Mouse (Mus musculus): Measurements from ENCODE around the gene Ctxn2.

The Ctxn2 gene

DNA sequence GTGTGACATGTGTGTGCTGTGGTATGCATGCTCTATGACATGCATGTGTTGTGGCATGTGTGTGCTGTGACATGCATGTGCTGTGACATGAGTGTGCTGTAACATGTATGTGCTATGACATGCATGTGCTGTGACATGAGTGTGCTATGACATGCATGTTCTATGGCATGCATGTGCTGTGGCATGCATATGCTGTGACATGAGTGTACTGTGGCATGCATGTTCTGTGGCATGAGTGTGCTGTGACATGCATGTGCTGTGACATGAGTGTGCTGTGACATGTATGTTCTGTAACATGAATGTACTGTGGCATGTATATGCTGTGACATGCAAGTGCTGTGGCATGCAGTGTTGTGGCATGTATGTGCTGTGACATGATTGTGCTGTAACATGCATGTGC is 56.4 kb downstream of the Ctxn2 start:
- DNase-seq (ENCODE audit: inconsistent age in 2 of 2, low spot score in 1 of 2): no peak

DNA sequence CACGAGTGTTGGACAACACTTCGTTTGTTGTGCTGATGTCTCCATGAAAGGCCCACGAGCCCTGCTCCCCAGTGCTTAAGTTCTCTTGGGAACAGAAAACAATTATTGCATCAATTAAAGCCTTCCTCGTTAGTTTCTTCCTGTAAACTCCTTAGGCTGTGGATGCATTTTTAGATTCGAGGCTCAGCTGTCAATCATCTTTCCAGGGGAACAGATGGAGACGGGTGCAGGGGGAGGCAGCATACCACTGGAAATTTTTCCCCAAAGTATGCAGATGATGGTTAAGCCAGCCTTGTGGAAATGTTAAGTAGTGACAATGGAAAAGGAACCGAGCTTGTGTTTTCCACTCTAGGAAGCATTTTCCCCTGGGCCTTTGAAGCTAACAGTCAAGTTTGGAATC is 60.3 kb downstream of the Ctxn2 start:
- DNase-seq (ENCODE audit: inconsistent age in 2 of 2, low spot score in 1 of 2): no peak

Data from adrenal gland, adult (tissue).